Mouse (Mus musculus) MEL (cell line): ENCODE measurements around the gene Gpr108. TPM values are rescaled to one million over a fixed set of nuclear protein-coding genes. Genes with fewer than 3 reads are reported as not detected.

Source experiments
- DNase-seq: peaks from one replicate; pipeline ENCODE4 v3.0.0; 2011; ENCODE audit warnings: low read depth, low spot score
- H3K27ac ChIP-seq: 2 replicates; pipeline ENCODE4 v1.5.1; 2012; ENCODE audit warnings: low read depth, mild to moderate bottlenecking, control low read depth, low read length, moderate library complexity; ENCODE audit not compliant: control insufficient read depth
- H3K27me3 ChIP-seq, 2 experiments: fragments of 150-350 bp in 1 of 2; sonication (generic) in 1 of 2; 2 replicates each; pipeline ENCODE4 v1.6.1; 2012; ENCODE audit warnings: low read length in 2 of 2, mild to moderate bottlenecking in 2 of 2, improper control_type of control experiment in 1 of 2, moderate library complexity in 1 of 2; ENCODE audit not compliant: insufficient read depth in 2 of 2, control insufficient read depth in 1 of 2
- H3K36me3 ChIP-seq, 2 experiments: 2 replicates each; pipeline ENCODE4 v1.6.1; 2012 to 2014; ENCODE audit warnings: low read length in 2 of 2, improper control_type of control experiment in 1 of 2, inconsistent platforms in 1 of 2, mild to moderate bottlenecking in 1 of 2; ENCODE audit not compliant: insufficient read depth in 2 of 2, control insufficient read depth in 1 of 2
- H3K4me1 ChIP-seq, 2 experiments: fragments of 150-350 bp in 1 of 2; sonication (generic) in 1 of 2; 2 replicates each; pipeline ENCODE4 v1.6.1; 2012; ENCODE audit warnings: low read length in 2 of 2, improper control_type of control experiment in 1 of 2, mild to moderate bottlenecking in 1 of 2; ENCODE audit not compliant: insufficient read depth in 2 of 2, control insufficient read depth in 1 of 2
- H3K4me3 ChIP-seq, 2 experiments: fragments of 150-350 bp in 1 of 2; sonication (generic) in 1 of 2; 2 replicates each; pipeline ENCODE4 v1.5.1; 2012; ENCODE audit warnings: low read depth in 2 of 2, low read length in 2 of 2, mild to moderate bottlenecking in 2 of 2, moderate library complexity in 2 of 2, control low read depth in 1 of 2, improper control_type of control experiment in 1 of 2; ENCODE audit not compliant: control insufficient read depth in 1 of 2, insufficient read depth in 1 of 2
- H3K79me2 ChIP-seq: 2 replicates; pipeline ENCODE4 v1.6.1; 2012; ENCODE audit warnings: mild to moderate bottlenecking, low read length, moderate library complexity; ENCODE audit not compliant: control insufficient read depth, poor library complexity, insufficient read depth
- H3K9ac ChIP-seq: 2 replicates; pipeline ENCODE4 v1.6.1; 2012; ENCODE audit warnings: low read depth, mild to moderate bottlenecking, control low read depth, low read length, moderate library complexity; ENCODE audit not compliant: control insufficient read depth, poor library complexity, severe bottlenecking
- H3K9me3 ChIP-seq: fragments of 150-350 bp; sonication (generic); replicated peaks from 2 replicates; pipeline ENCODE4 v1.6.1; 2012; ENCODE audit warnings: mild to moderate bottlenecking, low read length, improper control_type of control experiment, moderate library complexity; ENCODE audit not compliant: insufficient read depth
- CHD1 ChIP-seq: IDR thresholded peaks from 2 replicates; pipeline ENCODE4 v1.6.1; 2012; ENCODE audit warnings: low read depth, mild to moderate bottlenecking, inconsistent platforms, low read length, improper control_type of control experiment
- ETS1 ChIP-seq: IDR thresholded peaks from 2 replicates; pipeline ENCODE4 v1.6.1; 2012; ENCODE audit warnings: low read depth, mild to moderate bottlenecking, inconsistent platforms, low read length, improper control_type of control experiment, moderate library complexity
- JUND ChIP-seq: IDR thresholded peaks from 2 replicates; pipeline ENCODE4 v1.6.1; 2011; ENCODE audit warnings: low read depth, mild to moderate bottlenecking, improper control_type of control experiment, low read length
- MAFK ChIP-seq: IDR thresholded peaks from 2 replicates; pipeline ENCODE4 v1.6.1; 2011; ENCODE audit warnings: low read depth, mild to moderate bottlenecking, low read length, improper control_type of control experiment, borderline replicate concordance
- MAX ChIP-seq: IDR thresholded peaks from 2 replicates; pipeline ENCODE4 v1.6.1; 2011; ENCODE audit warnings: low read length, improper control_type of control experiment
- MAZ ChIP-seq: IDR thresholded peaks from 2 replicates; pipeline ENCODE4 v1.6.1; 2012; ENCODE audit warnings: low read depth, mild to moderate bottlenecking, inconsistent platforms, low read length, improper control_type of control experiment
- MEF2A ChIP-seq: IDR thresholded peaks from 2 replicates; pipeline ENCODE4 v1.6.1; 2014; ENCODE audit warnings: low read depth, mild to moderate bottlenecking, inconsistent platforms, low read length, improper control_type of control experiment; ENCODE audit not compliant: poor library complexity, insufficient replicate concordance, severe bottlenecking; ENCODE audit errors: extremely low read depth
- MXI1 ChIP-seq: IDR thresholded peaks from 2 replicates; pipeline ENCODE4 v1.6.1; 2011; ENCODE audit warnings: mild to moderate bottlenecking, low read depth, low read length, improper control_type of control experiment
- MYB ChIP-seq: IDR thresholded peaks from 2 replicates; pipeline ENCODE4 v1.6.1; 2011; ENCODE audit warnings: mild to moderate bottlenecking, low read depth, low read length, improper control_type of control experiment
- MYC ChIP-seq: IDR thresholded peaks from 2 replicates; pipeline ENCODE4 v1.6.1; 2011; ENCODE audit warnings: low read depth, mild to moderate bottlenecking, low read length, improper control_type of control experiment, moderate library complexity
- NELFE ChIP-seq: IDR thresholded peaks from 2 replicates; pipeline ENCODE4 v1.6.1; 2011; ENCODE audit warnings: low read depth, low read length, improper control_type of control experiment
- POLR2A ChIP-seq, 2 experiments: IDR thresholded peaks; 2 replicates each; pipeline ENCODE4 v1.6.1; 2011 to 2012; ENCODE audit warnings: low read length in 2 of 2, mild to moderate bottlenecking in 2 of 2, control low read depth in 1 of 2, improper control_type of control experiment in 1 of 2, low read depth in 1 of 2, moderate library complexity in 1 of 2; ENCODE audit not compliant: control insufficient read depth in 1 of 2, insufficient read depth in 1 of 2, poor library complexity in 1 of 2
- POLR2AphosphoS5 ChIP-seq: IDR thresholded peaks from 2 replicates; pipeline ENCODE4 v1.6.1; 2012; ENCODE audit warnings: low read depth, borderline replicate concordance, mild to moderate bottlenecking, inconsistent platforms, low read length, moderate library complexity, mixed read lengths
- SIN3A ChIP-seq: IDR thresholded peaks from 2 replicates; pipeline ENCODE4 v1.6.1; 2012; ENCODE audit warnings: low read length, improper control_type of control experiment, inconsistent platforms
- TBP ChIP-seq: IDR thresholded peaks from 2 replicates; pipeline ENCODE4 v1.8.0; 2011; ENCODE audit warnings: low read depth, low read length, improper control_type of control experiment
- USF2 ChIP-seq, 2 experiments: IDR thresholded peaks; 2 replicates each; pipeline ENCODE4 v1.6.1; 2011 to 2012; ENCODE audit warnings: improper control_type of control experiment in 2 of 2, low read length in 2 of 2, borderline replicate concordance in 1 of 2, inconsistent platforms in 1 of 2, low read depth in 1 of 2, mild to moderate bottlenecking in 1 of 2; ENCODE audit not compliant: insufficient read depth in 1 of 2
- ZKSCAN1 ChIP-seq: IDR thresholded peaks from 2 replicates; pipeline ENCODE4 v1.6.1; 2012; ENCODE audit warnings: low read depth, mild to moderate bottlenecking, inconsistent platforms, low read length, improper control_type of control experiment, moderate library complexity
- ZMIZ1 ChIP-seq: IDR thresholded peaks from 2 replicates; pipeline ENCODE4 v1.6.1; 2012; ENCODE audit warnings: low read depth, mild to moderate bottlenecking, inconsistent platforms, low read length, improper control_type of control experiment, moderate library complexity
- polyA plus RNA-seq, 2 experiments: library from polyadenylated mRNA; stranded (reverse) in 1 of 2; unstranded in 1 of 2; fragments of >175 nt in 1 of 2; fragments of >200 nt in 1 of 2; gene quantifications; 2 replicates each; pipeline versions ENCODE4 v1.2.1 to v1.2.4; 2012; ENCODE audit warnings: low replicate concordance in 2 of 2, low read depth in 1 of 2; ENCODE audit not compliant: insufficient read length in 2 of 2, insufficient read depth in 1 of 2, missing spikeins in 1 of 2
- total RNA-seq: library from RNA; depleted of rRNA; stranded (reverse); fragments of 300-350 nt; gene quantifications from 2 replicates; pipeline ENCODE4 v1.2.3, GENCODE M21; 2012

Gpr108 gene
- total and polyA plus RNA-seq, 3 experiments, result 21.8 to 35.9 TPM; not detected in 1

DNA sequence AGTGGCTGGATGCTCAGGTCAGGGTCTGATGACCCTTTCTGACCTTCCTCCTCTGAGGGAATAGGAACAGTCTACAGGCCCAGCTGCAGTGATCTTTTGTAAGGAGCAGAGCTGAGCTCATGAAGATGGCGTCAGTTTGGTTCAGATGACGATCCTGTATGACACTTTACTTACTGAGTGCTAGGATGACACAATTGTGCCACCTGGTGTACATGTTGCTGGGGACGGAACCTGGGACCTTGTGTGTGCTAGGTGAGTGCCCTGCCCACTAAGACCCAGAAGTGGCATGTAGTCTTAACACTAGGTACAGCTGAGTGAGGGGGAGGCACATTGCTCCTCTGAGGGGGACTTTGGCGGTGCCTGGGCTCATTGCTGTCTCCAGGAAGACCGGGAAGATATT, 35.7 kb upstream of the Gpr108 start:
- Histone ChIP-seq H3K79me2 (peaks cover 63% of the 10 kb centered on the region), H3K27me3 (no peaks in the 10 kb centered on the region), H3K9me3 (no peaks in the 10 kb centered on the region), H3K4me3 (no peak overlapping the region)
- no peak for DNase-seq
- no peak for TF ChIP-seq ETS1
- no peak for TF ChIP-seq NELFE
- no peak for TF ChIP-seq SIN3A
- no peak for TF ChIP-seq JUND
- TF ChIP-seq ZKSCAN1, result no peak
- TF ChIP-seq TBP, result no peak
- no peak for TF ChIP-seq MYC
- no peak for TF ChIP-seq MYB
- no peak for TF ChIP-seq POLR2AphosphoS5
- no peak for TF ChIP-seq MAZ
- TF ChIP-seq MAFK, result no peak
- no peak for TF ChIP-seq MXI1
- TF ChIP-seq, all 39 proteins: peak for 0
- no peak overlapping the region for H3K9ac ChIP-seq
- H3K4me1 ChIP-seq, result peaks cover 7 to 18% of the 10 kb centered on the region in 2 experiments
- peaks cover 3 to 24% of the 10 kb centered on the region in 2 experiments; a peak in 3 of 4 replicates for H3K36me3 ChIP-seq
- no peak overlapping the region for H3K27ac ChIP-seq

DNA sequence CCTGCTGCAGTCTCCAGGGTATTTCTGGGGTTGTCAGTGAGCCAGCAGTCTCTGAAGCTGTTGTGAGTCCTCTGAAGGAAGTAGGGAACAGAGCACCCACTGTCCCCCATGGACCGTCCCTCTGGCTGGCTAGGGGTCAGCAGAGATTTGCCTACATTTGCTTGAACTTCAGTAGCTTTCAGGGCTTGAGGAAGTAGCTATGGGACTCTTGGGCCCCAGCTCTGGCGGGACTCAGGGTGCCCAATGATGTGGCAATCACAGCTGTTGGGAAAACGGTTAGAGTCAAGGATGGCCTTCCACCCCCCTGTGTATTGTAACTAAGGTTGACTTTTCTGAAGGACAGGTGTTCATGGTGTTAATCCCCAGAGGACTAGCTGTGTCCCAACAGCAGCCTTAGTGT, 32.2 kb upstream of the Gpr108 start:
- TF ChIP-seq MXI1 (no peak), CHD1 (no peak), USF2 (IDR thresholded peaks at IDR 0.05; ENCODE audit: borderline replicate concordance in 1 of 2, insufficient read depth in 1 of 2, low read depth in 1 of 2, low read length in 2 of 2) (no peak)
- no peaks in the 10 kb centered on the region for H3K27me3 ChIP-seq
- H3K79me2 ChIP-seq, result peaks cover 53% of the 10 kb centered on the region
- H3K27ac ChIP-seq, result no peak overlapping the region
- DNase-seq, result no peak
- H3K36me3 ChIP-seq, result peaks cover 0 to 25% of the 10 kb centered on the region in 2 experiments; a peak in 2 of 4 replicates
- peaks cover 9 to 31% of the 10 kb centered on the region in 2 experiments for H3K4me1 ChIP-seq
- peak overlapping the region; percentile 85 to 98 for H3K4me3 ChIP-seq
- H3K9me3 ChIP-seq, result no peaks in the 10 kb centered on the region
- H3K9ac ChIP-seq, result peak overlapping the region; percentile 95

DNA sequence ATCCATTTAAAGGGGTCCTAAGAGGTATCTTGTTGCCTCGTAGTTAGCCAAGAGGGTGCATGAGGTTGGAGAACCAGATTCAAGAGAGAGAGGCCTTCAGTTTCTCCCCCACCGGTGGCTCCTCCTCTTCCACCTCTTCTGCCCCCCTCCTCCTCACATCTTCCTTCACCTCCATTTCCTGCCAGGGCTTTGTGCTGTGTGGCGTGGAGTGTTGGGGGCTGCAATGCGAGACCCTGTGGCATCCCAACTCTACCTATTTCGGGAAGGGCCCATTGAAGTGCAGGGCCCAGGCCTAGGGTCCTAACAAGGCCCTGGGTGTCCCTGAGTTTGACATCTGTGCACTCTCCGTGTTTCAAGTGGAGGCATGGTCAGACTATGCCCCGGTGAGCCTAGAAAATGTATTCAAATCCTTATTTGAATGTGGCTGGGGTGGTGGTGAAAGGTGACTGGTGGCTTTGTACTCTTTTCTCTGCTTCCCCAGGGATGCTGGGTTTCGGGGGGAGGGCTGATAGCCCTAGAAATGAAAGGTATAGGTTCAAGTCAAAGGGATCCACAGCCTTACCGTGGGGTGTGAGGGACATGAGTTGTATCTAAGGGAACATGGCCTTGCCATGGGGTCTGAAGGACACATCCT, 31.5 kb upstream of the Gpr108 start:
- Histone ChIP-seq H3K27ac (peak overlapping the region; percentile 84), H3K4me1 (peaks cover 6 to 30% of the 10 kb centered on the region in 2 experiments)

More for the DNA sequence above, 31.5 kb upstream of the Gpr108 start:
- Histone ChIP-seq H3K9me3 (no peaks in the 10 kb centered on the region), H3K36me3 (peaks cover 0 to 20% of the 10 kb centered on the region in 2 experiments; a peak in 2 of 4 replicates), H3K9ac (peak overlapping the region; percentile 95), H3K27me3 (no peaks in the 10 kb centered on the region), H3K79me2 (peaks cover 49% of the 10 kb centered on the region), H3K4me3 (peak overlapping the region; percentile 85 to 98)
- TF ChIP-seq NELFE (peak; percentile 51; the same call in 1 of the 2 replicates), MEF2A (no peak), MYC (0 out of 2 replicates have a peak, but pooled peaks have one; percentile 41), MAX (peak; percentile 47), MAZ (peak; percentile 76; the same call in 1 of the 2 replicates), MYB (no peak), MXI1 (peak; percentile 59; the same call in 1 of the 2 replicates), POLR2AphosphoS5 (no peak), ZMIZ1 (peak; percentile 20; the same call in 1 of the 2 replicates), CHD1 (peak; percentile 49; the same call in 1 of the 2 replicates), POLR2A (IDR thresholded peaks at IDR 0.05; ENCODE audit: control insufficient read depth in 1 of 2, insufficient read depth in 1 of 2, low read depth in 1 of 2, low read length in 2 of 2, poor library complexity in 1 of 2) (peak in 1 of 2 experiments; percentile 53; a peak in 2 of 4 replicates), TBP (peak; percentile 51; the same call in 1 of the 2 replicates)
- DNase-seq, result peak; percentile 80
